Mouse (Mus musculus): ENCODE results near the gene Cfap73.

DNA sequence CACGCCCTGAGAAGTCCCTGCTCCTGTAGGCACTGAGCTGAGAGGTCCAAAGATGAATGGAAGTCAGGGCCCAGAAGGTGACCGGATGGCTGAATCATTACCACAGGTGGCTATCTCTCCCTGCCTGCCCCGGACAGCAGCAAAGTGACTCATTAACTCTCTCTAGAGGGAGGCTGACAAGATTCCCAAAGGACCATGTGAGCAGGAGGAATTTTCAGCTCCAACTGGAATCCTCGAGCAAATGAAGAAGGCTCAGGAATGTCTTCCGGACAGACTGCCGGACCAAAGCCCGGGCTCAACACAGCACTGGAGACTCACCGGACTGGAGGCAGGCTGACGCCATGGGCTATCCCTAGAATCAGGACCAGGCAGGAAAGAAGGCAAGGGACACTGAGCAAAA is 52.0 kb downstream of the Cfap73 start:
- TF ChIP-seq CTCF (IDR thresholded peaks at IDR 0.05; ENCODE audit: control insufficient read depth, insufficient read depth, low read length) (no peak), POLR2A (IDR thresholded peaks at IDR 0.05; ENCODE audit: borderline replicate concordance, control insufficient read depth, low read depth, low read length) (no peak)

All from bone marrow, adult 2 months (tissue).